Mouse (Mus musculus) hematopoietic stem cell, adult 5-6 weeks (primary cell): Measurements from ENCODE around the gene Spock1. TPM values are rescaled to one million over a fixed set of nuclear protein-coding genes. Genes with fewer than 3 reads are reported as not detected.

Source experiments
- ATAC-seq, 2 experiments: fragments of 125-278 bp in 1 of 2; replicated peaks in 1 of 2; 2 replicates each; pipeline ENCODE4 v1.8.0; 2016 to 2017; ENCODE audit warnings: inconsistent platforms in 2 of 2, mild to moderate bottlenecking in 2 of 2, moderate number of reproducible peaks in 2 of 2, low read depth in 1 of 2, moderate TSS enrichment in 1 of 2; ENCODE audit not compliant: low FRiP score in 2 of 2, poor library complexity in 2 of 2, severe bottlenecking in 2 of 2, insufficient read depth in 1 of 2, low TSS enrichment in 1 of 2
- total RNA-seq: library from RNA; stranded (forward); fragments of 172-1452, 232-1000 nt; gene quantifications from 2 replicates; pipeline ENCODE4 v1.2.3, GENCODE M21; 2017

Gene Spock1
- total RNA-seq, 1 experiment from 2014 or later: not detected

GRCm38 (mm10) chr13:57651236-57651635 is 256.9 kb downstream of the Spock1 start:
- no peak for ATAC-seq

GRCm38 (mm10) chr13:57648784-57649183 is 259.3 kb downstream of the Spock1 start:
- no peak for ATAC-seq

DNA sequence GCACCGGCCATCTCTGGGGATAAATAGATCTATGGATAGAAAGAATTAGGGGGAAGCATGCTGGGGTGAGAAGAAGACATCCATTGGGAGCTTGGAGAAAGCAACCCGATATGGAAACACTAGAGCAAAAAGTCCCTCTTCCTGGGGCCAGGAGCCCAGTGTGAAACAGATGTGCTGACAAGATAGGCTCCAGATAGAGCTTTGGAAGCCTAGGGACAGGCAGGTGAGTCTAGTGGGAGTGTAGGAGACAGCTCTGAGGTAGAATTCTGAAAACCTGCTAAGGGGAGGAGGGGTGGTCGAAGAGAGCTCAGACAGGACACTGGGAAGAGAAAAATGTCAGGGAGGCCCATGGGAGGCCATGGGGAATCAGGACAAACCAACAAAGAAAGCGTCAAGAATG is 260.7 kb downstream of the Spock1 start:
- ATAC-seq: no peak

GRCm38 (mm10) chr13:57643036-57643435 is 265.1 kb downstream of the Spock1 start:
- ATAC-seq: no peak

- no peak for ATAC-seq
These were observed 266.5 kb downstream of the Spock1 start for GRCm38 (mm10) chr13:57641649-57642048.

- ATAC-seq: no peak
These were observed 267.2 kb downstream of the Spock1 start for GRCm38 (mm10) chr13:57640968-57641367.

DNA sequence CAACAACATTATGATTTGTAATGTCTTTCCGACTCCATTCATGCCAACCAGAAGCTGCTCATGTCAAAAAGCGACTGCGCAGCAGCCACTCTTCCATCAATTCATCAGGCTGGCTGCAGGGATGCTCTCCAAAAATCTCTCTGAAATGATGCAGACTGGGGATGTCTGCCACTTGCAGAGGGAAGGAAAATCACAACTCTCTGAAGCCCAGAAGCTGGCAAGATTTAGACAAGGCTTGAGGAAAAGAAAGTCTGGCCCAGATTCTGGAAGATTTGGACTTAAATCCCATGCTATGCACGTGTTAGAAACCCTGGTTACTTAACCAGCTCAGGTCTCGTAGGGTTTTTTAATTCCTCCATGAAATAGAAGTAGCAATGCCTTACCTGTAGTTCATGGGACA is 269.3 kb downstream of the Spock1 start:
- ATAC-seq: no peak

GRCm38 (mm10) chr13:57637606-57638132 is 270.5 kb downstream of the Spock1 start:
- ATAC-seq: no peak

GRCm38 (mm10) chr13:57637080-57637572 is 271.0 kb downstream of the Spock1 start:
- no peak for ATAC-seq

- no peak for ATAC-seq
These were observed 271.7 kb downstream of the Spock1 start for GRCm38 (mm10) chr13:57636196-57637015.

DNA sequence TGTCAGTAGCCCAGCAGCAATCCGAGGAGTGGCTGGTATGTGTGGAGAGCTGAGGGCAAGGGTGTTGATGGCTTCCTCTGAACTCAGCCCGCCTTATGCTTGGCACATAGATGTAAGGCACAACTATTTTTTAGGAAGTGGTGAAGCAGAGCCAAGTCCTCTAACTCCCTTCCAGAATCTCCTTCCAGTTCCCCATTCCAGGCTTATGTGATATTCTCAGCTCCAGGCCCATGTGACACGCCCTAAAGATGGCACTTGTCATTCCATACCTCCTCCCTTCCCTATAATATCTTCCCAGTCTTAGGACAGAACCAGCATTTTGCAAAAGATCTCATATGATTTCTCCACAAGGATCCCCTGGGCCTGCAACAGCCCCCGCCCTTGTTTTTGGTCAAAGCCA is 277.6 kb downstream of the Spock1 start:
- ATAC-seq: no peak

DNA sequence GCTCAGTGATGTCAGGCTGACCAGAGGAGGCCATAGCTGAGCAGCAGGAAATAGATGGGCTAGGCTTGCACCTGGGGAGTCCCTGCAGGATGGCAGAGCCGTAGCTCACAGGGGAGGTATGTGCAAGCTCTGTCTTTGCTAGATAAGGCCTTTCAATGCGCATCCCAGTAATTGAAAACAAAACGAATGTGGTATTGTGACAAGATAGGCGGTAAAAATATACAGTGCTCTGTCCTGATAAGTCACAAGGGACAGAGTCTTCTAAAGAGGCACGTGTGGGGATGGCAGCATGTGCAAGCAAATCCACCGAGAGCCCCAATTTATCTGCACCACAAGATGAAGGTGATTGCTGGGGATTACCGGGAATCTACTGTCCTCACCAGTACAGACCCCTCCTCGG is 279.9 kb downstream of the Spock1 start:
- ATAC-seq: no peak

DNA sequence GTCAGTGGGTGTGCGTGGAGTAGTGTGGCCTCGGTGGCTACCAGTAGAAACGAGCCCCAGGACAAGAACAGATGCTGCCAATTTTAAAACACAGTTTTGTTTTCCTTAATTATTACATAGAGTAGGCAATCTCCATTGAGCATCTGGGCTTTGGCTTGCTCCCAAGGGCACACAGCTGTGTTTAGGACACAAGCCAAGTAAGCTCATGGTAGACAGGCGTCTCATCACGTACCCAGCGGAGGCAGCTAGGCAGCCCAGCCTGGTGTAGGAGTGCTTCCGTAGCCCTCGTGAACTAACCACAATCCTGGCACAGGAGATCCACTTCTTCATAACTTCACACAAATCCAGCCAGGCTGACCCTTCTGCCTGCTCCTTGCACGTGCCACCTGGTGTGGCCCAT is 281.7 kb downstream of the Spock1 start:
- no peak for ATAC-seq

DNA sequence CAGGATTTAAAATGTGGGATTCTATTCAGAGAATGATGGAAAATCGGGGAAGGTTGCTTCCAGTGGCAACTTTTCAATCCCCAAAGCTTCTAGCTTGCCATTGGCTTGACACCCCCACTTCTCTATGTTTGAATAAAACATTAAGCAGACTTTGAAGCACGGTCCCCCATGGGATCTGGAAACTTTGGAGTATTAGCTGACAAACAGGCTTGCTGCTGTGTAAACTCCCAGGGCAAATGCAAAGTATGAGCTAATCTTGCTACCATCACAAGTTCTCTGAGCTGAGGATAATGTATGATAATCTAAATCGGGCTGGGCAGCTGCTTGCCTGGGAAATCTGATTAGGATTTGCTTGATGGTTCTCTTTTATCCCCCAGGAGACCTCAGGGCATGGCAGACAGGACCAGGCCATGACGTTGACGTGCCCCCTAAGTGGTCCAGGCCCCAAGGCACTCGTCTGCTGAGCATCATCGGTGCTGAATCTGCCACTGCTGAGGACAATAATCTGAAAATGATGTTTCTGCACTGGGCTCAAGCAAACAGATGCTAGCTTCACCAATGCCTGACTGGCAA is 284.1 kb downstream of the Spock1 start:
- no peak for ATAC-seq

GRCm38 (mm10) chr13:57619079-57619768 is 288.9 kb downstream of the Spock1 start:
- ATAC-seq: no peak

GRCm38 (mm10) chr13:57611326-57612171 is 296.6 kb downstream of the Spock1 start:
- no peak for ATAC-seq

DNA sequence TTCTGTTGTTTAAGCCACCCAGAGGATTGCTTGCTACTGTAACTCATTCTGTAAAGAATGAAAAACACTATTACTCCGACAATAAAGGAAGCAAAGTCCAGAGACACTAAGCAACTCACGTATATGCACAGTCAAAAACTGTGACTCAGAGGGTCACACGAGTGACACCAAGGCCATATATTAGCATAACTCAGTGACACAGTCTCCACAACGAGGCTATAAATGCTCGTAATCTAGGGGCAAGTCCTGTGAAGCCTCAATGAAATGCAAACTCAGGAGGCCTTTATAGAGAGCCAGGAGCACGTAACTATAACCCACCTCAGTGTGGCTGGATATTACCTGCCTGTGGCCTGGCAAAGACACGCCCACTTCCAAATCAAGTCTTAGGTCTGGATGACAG is 298.2 kb downstream of the Spock1 start:
- ATAC-seq: no peak
